Mouse (Mus musculus): ENCODE results near the gene Tbx2.
A peak's percentile ranks its signal among the peaks of the same experiment; 100 is the strongest.

Tbx2 gene

GRCm38 (mm10) chr11:85887801-85888450 lies 55.6 kb downstream of the Tbx2 start:
- no peak for DNase-seq (ENCODE audit: low read depth, low spot score)

- DNase-seq (ENCODE audit: low read depth, low spot score) = peak; percentile 56
These were observed 56.2 kb downstream of the Tbx2 start for GRCm38 (mm10) chr11:85888451-85888961.

- peak; percentile 19 for DNase-seq (ENCODE audit: low read depth, low spot score)
These were observed 56.8 kb downstream of the Tbx2 start for GRCm38 (mm10) chr11:85889056-85889729.

GRCm38 (mm10) chr11:85889730-85890562 lies 57.6 kb downstream of the Tbx2 start:
- DNase-seq (ENCODE audit: low read depth, low spot score) = peak; percentile 29

GRCm38 (mm10) chr11:85890563-85890845 lies 58.2 kb downstream of the Tbx2 start:
- DNase-seq (ENCODE audit: low read depth, low spot score) = no peak

- DNase-seq (ENCODE audit: low read depth, low spot score) = peak; percentile 58
These were observed 58.8 kb downstream of the Tbx2 start for GRCm38 (mm10) chr11:85891010-85891691.

All from ZHBTc4 (cell line).